Mouse (Mus musculus) olfactory bulb, adult 2 months (tissue): ENCODE results near the gene Chst14.

Experiments used
- CTCF ChIP-seq: fragments of 200-500 bp; IDR thresholded peaks from 2 replicates; pipeline ENCODE4 v1.5.1; 2012; ENCODE audit warnings: low read depth, mild to moderate bottlenecking, low read length, moderate library complexity; ENCODE audit not compliant: insufficient read depth
- POLR2A ChIP-seq: fragments of 200-500 bp; IDR thresholded peaks from 2 replicates; pipeline ENCODE4 v1.6.1; 2012; ENCODE audit warnings: mild to moderate bottlenecking, low read depth, low read length, moderate library complexity; ENCODE audit not compliant: insufficient read depth

GRCm38 (mm10) chr2:118976941-118977340 is 50.6 kb downstream of the Chst14 start:
- TF ChIP-seq CTCF (no peak), POLR2A (no peak)
